Mouse (Mus musculus) heart, postnatal 14 days (tissue): ENCODE measurements around the gene Duox1. TPM values are rescaled to one million over a fixed set of nuclear protein-coding genes. Genes with fewer than 3 reads are reported as not detected.

Source experiments
- total RNA-seq, 2 experiments: library from RNA; stranded (reverse); gene quantifications; 2 replicates each; pipeline ENCODE4 v1.2.3; 2021

Duox1 gene
- total RNA-seq, 2 experiments from 2014 or later: 0.24 to 0.37 TPM

Other genes with a start within 250 kb of the Duox1 start
- 10 to 100 TPM in 1 of 2 experiments, 1 to 10 TPM in 1; 9.8 to 11.4 TPM for gene Spg11, start 197.3 kb upstream of the Duox1 start, total RNA-seq
- gene B2m, start 168.0 kb upstream of the Duox1 start, total RNA-seq: 100 to 1,000 TPM; 116 to 127 TPM
- gene Trim69, start 155.0 kb upstream of the Duox1 start, total RNA-seq: not detected
- gene Patl2, start 129.5 kb upstream of the Duox1 start, total RNA-seq: not detected
- gene Terb2, start 129.4 kb upstream of the Duox1 start, total RNA-seq: not detected
- 10 to 100 TPM; 83.7 to 90.0 TPM for gene Sord, start 80.9 kb upstream of the Duox1 start, total RNA-seq
- under 1 TPM; 0.41 to 0.57 TPM for gene Duox2, start 17.2 kb upstream of the Duox1 start, total RNA-seq
- under 1 TPM; 0.17 TPM for gene Duoxa2, start 16.8 kb upstream of the Duox1 start, total RNA-seq
- gene Duoxa1, start 1.9 kb upstream of the Duox1 start, total RNA-seq: under 1 TPM; 0.19 to 0.56 TPM
- gene Shf, start 53.5 kb downstream of the Duox1 start, total RNA-seq: 1 to 10 TPM; 4.9 to 6.2 TPM
- gene Slc28a2, start 110.8 kb downstream of the Duox1 start, total RNA-seq: 10 to 100 TPM; 27.7 to 30.3 TPM
- gene Gm14085, start 169.3 kb downstream of the Duox1 start, total RNA-seq: under 1 TPM; 0.45 to 0.78 TPM